Mouse (Mus musculus) MEL (cell line): ENCODE results near the gene Klhdc2.

Source experiments
- BHLHE40 ChIP-seq: IDR thresholded peaks from 2 replicates; pipeline ENCODE4 v1.6.1; 2012; ENCODE audit warnings: low read depth, mild to moderate bottlenecking, inconsistent platforms, low read length, improper control_type of control experiment, borderline replicate concordance
- CTCF ChIP-seq, 3 experiments: IDR thresholded peaks in 2 of 3; conservative IDR thresholded peaks in 1 of 3; 2 replicates each; pipeline ENCODE4 v1.5.1; 2011 to 2012; ENCODE audit warnings: low read length in 3 of 3, low read depth in 2 of 3, mild to moderate bottlenecking in 2 of 3, improper control_type of control experiment in 1 of 3, inconsistent platforms in 1 of 3, mixed read lengths in 1 of 3, moderate library complexity in 1 of 3; ENCODE audit not compliant: control insufficient read depth in 1 of 3, insufficient read depth in 1 of 3, poor library complexity in 1 of 3, severe bottlenecking in 1 of 3
- ELF1 ChIP-seq: IDR thresholded peaks from 2 replicates; pipeline ENCODE4 v1.6.1; 2014; ENCODE audit warnings: low read depth, mild to moderate bottlenecking, inconsistent platforms, low read length, improper control_type of control experiment, moderate library complexity
- EP300 ChIP-seq, 2 experiments: IDR thresholded peaks; 2 replicates each; pipeline ENCODE4 v1.6.1; 2011; ENCODE audit warnings: improper control_type of control experiment in 2 of 2, low read length in 2 of 2, low read depth in 1 of 2, mild to moderate bottlenecking in 1 of 2
- HCFC1 ChIP-seq: IDR thresholded peaks from 2 replicates; pipeline ENCODE4 v1.6.1; 2012; ENCODE audit warnings: low read depth, mild to moderate bottlenecking, inconsistent platforms, low read length, improper control_type of control experiment, moderate library complexity
- JUND ChIP-seq: IDR thresholded peaks from 2 replicates; pipeline ENCODE4 v1.6.1; 2011; ENCODE audit warnings: low read depth, mild to moderate bottlenecking, improper control_type of control experiment, low read length
- KAT2A ChIP-seq: conservative IDR thresholded peaks from 2 replicates; pipeline ENCODE4 v1.6.1; 2012; ENCODE audit warnings: low read depth, low read length, improper control_type of control experiment, inconsistent platforms
- MAX ChIP-seq: IDR thresholded peaks from 2 replicates; pipeline ENCODE4 v1.6.1; 2011; ENCODE audit warnings: low read length, improper control_type of control experiment
- NRF1 ChIP-seq: IDR thresholded peaks from 2 replicates; pipeline ENCODE4 v1.6.1; 2014; ENCODE audit warnings: low read depth, mild to moderate bottlenecking, inconsistent platforms, low read length, improper control_type of control experiment, moderate library complexity; ENCODE audit not compliant: poor library complexity, insufficient read depth, severe bottlenecking
- POLR2A ChIP-seq, 2 experiments: IDR thresholded peaks; 2 replicates each; pipeline ENCODE4 v1.6.1; 2011 to 2012; ENCODE audit warnings: low read length in 2 of 2, mild to moderate bottlenecking in 2 of 2, control low read depth in 1 of 2, improper control_type of control experiment in 1 of 2, low read depth in 1 of 2, moderate library complexity in 1 of 2; ENCODE audit not compliant: control insufficient read depth in 1 of 2, insufficient read depth in 1 of 2, poor library complexity in 1 of 2
- TAL1 ChIP-seq: IDR thresholded peaks from 2 replicates; pipeline ENCODE4 v1.6.1; 2012; ENCODE audit warnings: mild to moderate bottlenecking, inconsistent platforms, low read length, moderate library complexity, mixed read lengths
- UBTF ChIP-seq: IDR thresholded peaks from 2 replicates; pipeline ENCODE4 v1.6.1; 2012; ENCODE audit warnings: low read depth, mild to moderate bottlenecking, inconsistent platforms, low read length, improper control_type of control experiment, moderate library complexity, borderline replicate concordance; ENCODE audit not compliant: insufficient read depth

DNA sequence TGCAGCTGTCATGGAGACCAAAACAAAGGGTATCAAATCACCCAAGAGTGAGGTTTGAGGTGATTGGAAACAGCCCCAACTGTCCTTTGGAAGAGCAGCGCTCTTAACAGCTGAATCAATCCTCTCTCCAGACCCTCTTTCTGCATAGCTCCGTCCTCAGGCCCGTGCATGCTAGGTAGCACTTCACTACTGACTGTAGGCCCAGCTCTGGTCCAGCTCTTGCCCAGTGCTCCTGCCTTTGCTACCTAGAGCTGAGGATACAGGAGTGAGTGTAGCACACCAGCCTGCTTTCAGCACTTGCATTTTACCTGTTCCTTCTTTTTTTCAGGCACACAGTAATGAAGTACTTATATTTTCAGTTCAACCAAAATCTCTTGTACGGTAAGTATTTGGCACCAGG, 13.2 kb downstream of the Klhdc2 start:
- TF ChIP-seq HCFC1: no peak
- TF ChIP-seq POLR2A (IDR thresholded peaks at IDR 0.05; ENCODE audit: control insufficient read depth in 1 of 2, insufficient read depth in 1 of 2, low read depth in 1 of 2, low read length in 2 of 2, poor library complexity in 1 of 2): no peak
- no peak for TF ChIP-seq EP300 (IDR thresholded peaks at IDR 0.05; ENCODE audit: low read depth in 1 of 2, low read length in 2 of 2)
- no peak for TF ChIP-seq CTCF (IDR thresholded peaks at IDR 0.05 in 2 of 3, conservative IDR thresholded peaks at IDR 0.05 in 1 of 3; ENCODE audit: control insufficient read depth in 1 of 3, insufficient read depth in 1 of 3, low read depth in 2 of 3, low read length in 3 of 3, poor library complexity in 1 of 3, severe bottlenecking in 1 of 3)
- TF ChIP-seq ELF1: no peak
- no peak for TF ChIP-seq MAX
- no peak for TF ChIP-seq TAL1
- TF ChIP-seq JUND: no peak
- TF ChIP-seq KAT2A: no peak
- no peak for TF ChIP-seq NRF1
- no peak for TF ChIP-seq UBTF
- TF ChIP-seq BHLHE40: no peak
